Mouse (Mus musculus) spleen, postnatal 10 days (tissue): ENCODE data around the gene Wdr5.

ENCODE experiments used
- DNase-seq, 2 experiments: peaks; one replicate each; pipeline ENCODE4 v3.0.0; 2021 to 2022; ENCODE audit warnings: low spot score in 2 of 2

Wdr5 gene

DNA sequence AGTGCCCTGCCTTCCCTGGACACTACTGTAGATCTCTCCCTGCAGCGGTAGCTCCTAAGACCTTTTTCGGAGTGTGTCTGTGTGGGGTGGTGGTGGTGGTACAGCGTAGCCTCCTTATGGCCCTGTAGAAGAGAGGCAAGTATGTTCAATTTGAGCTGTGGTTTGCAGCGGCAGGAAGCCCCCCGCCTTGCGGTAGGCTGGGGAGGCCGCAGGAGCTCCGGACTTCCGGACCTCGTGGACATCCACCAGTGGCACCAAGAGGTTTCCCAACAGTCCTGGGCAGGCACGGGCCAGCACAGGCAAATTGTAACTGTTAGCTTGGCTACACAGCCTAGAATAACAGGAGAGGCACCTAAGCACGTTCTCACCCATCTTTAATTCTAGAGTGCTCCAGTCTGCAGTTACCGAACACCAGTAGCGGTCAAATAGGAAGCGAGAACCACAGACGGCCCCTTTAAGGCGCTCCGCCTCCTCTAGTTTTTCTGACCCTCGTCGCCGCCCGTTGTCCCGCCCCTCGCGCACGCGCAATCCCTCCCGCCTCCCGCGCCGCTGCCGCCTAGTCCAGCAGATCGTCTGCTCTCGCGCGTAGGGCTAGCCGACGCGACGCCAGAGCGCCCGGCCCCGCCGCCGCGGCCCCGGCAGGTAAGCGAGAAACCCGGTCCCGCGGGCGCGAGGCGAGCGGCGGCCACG lies at the start of gene Wdr5:
TSS of gene Wdr5 (plus strand) at position 519 of the 690 bp plus-strand sequence.
- peak; percentile 98 to 99 for DNase-seq

GRCm38 (mm10) chr2:27469292-27469990 lies 45.5 kb upstream of the Wdr5 start:
- no peak for DNase-seq

DNA sequence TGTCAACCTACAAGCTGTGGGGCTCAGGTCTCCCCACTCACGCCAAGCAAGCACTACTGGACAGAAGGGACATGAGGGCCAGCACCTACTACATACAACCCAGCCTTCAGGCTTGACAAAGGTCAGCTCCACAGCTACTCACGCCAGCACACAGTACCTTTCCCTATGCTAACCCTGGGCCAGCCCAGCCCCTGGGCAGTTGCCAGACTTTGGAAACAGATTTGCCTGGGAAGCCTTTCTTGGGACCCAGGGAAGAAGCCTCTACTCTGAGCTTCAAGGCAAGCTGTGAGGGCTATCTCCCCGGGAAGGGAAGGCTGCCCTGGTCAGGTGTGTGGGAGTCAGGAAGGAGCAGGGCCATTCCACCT lies 45.0 kb upstream of the Wdr5 start:
- DNase-seq: no peak

GRCm38 (mm10) chr2:27470535-27470934 lies 44.4 kb upstream of the Wdr5 start:
- no peak for DNase-seq

- peak in 1 of 2 experiments; percentile 39 for DNase-seq
Observed at GRCm38 (mm10) chr2:27471170-27471584, 43.8 kb upstream of the Wdr5 start.

GRCm38 (mm10) chr2:27473061-27473765 lies 41.7 kb upstream of the Wdr5 start:
- DNase-seq: peak in 1 of 2 experiments; percentile 38

GRCm38 (mm10) chr2:27473911-27474310 lies 41.0 kb upstream of the Wdr5 start:
- no peak for DNase-seq

- peak; percentile 57 to 60 for DNase-seq
Observed at GRCm38 (mm10) chr2:27474621-27475484, 40.1 kb upstream of the Wdr5 start.

DNA sequence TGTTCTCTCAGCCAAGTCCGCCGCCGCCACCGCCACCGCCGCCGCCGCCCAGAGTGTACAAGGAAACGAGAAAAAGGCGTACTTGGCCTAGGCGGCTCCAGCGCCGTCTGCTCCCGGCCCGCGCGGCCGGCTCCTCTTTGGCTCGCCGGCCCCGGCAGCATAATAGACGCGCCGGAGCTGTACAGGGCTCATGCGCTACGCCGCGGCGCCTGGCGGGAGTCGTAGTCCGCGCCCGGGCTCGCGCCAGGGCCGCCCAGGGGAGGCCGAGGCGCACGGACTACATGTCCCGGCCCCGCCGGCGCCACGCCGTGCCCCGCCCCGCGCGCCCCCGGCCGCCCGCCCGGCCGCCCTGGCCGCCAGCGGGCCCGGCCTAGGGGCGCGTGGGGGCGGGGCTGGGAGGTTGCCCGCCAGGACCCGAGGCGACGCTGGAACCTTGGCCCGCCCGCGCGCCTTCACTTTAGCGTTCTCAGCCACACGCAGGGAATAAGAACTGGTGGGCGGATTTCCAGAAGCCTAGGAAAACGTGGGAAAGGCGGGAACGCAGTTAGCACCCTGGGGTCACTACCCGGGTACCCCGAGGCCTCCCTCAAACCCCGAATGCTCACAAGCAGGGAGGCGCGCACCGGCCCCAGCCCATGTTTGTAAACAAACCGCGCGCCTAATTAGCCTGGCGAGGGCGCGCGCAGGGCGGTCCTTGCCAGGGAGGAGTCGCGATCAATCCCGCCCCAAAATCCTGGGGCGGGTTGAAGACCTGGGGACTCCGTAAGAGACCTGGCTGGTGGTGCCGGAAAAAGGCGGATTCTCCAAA lies 39.3 kb upstream of the Wdr5 start:
- peak; percentile 77 to 91 for DNase-seq

- DNase-seq: no peak
Observed at GRCm38 (mm10) chr2:27476303-27477192, 38.4 kb upstream of the Wdr5 start.

DNA sequence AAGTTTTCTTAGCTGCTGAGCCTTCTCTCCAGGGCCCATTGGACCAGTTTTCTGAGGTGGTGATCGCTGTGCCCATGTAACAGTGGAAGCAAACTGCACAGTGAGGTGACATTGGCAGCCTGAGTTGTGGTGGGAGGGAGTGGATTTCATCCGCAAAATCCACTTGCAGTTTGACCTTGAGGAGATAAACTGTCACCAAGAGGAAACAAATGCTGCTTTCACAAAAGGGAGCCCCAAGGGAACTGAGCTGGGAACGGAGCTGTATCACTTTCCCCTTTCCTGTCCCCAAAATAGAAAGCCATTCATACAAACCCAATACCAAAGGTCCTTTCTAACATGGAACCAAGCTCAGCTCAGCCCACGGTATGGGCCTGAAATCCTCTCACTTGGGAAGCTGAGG lies 35.1 kb upstream of the Wdr5 start:
- DNase-seq: no peak

- DNase-seq: no peak
Observed at GRCm38 (mm10) chr2:27480367-27480766, 34.6 kb upstream of the Wdr5 start.

DNA sequence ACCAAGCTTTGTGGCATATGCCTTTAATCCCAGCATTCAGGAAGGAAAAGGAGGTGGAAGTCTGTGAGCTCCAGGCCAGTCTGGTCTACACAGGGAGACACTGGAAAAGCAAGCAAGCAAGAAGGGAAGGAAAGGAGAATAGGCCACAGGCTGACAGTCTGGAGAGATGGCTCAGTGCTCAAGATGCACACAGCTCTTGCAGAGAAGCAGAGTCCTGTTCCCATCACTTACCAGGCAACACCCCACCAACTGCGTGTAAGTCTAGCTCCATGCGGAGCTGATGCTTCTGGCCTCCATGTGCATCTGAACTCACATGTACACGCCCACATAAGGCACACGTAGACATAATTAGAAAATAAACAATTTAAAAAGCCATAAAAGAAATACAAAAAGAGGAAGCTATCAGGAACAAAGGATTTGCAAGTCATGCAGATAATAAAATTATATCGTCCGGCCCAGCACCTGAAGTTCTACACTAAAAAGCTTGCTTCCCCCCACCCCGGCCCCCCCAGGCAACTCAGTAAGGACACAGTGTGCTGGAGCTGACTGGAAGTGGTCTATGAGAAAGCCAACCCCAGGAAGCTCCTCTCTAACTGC lies 32.6 kb upstream of the Wdr5 start:
- no peak for DNase-seq

DNA sequence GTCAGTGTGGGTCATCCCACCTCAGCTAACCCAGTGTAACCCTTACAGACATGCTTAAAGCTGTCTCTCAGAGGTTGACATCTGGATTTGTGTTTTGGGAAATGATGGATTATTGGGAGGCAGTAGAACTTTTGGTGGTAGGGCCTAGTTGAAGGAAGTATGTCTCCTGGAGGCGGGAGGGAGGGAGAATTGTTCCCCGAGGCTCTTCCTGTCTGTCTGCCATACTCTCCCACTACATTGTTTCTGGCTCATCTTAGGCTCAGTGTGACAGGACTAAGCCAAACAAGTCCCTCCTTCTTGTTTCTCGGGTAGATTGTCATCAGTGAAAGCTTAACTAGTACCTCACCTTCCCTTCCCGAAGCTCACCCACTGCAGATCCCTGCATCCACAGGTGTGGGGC lies 28.2 kb upstream of the Wdr5 start:
- no peak for DNase-seq

GRCm38 (mm10) chr2:27487336-27488049 lies 27.5 kb upstream of the Wdr5 start:
- DNase-seq: no peak

DNA sequence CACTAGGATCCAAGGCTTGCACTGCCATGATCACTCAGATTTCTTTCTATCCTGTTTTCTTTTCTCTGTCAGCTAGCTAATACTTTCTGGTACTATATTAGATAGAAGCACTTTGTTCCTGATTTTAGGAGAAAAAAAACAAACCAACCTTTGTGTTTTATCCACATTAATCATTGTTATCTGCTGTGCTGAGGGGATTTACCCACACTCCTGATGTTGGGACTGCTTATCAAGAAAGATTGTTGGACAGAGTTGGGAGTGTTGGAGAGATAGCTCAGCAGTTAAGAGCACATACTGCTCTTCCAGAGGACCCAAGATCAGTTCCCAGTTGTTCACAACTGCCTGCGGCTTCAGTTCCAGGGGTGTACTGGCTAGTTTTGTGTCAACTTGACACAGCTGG lies 26.6 kb upstream of the Wdr5 start:
- DNase-seq: no peak

GRCm38 (mm10) chr2:27490939-27491338 lies 24.0 kb upstream of the Wdr5 start:
- no peak for DNase-seq

- DNase-seq: no peak
Observed at GRCm38 (mm10) chr2:27493971-27494370, 21.0 kb upstream of the Wdr5 start.
